Mouse (Mus musculus) cerebellum, adult 2 months (tissue): Measurements from ENCODE around the gene 9930022D16Rik.

Experiments
- CTCF ChIP-seq: fragments of 200-500 bp; IDR thresholded peaks from 2 replicates; pipeline ENCODE4 v1.5.1; 2011; ENCODE audit warnings: low read depth, mild to moderate bottlenecking, control low read depth, low read length, moderate library complexity, borderline replicate concordance; ENCODE audit not compliant: insufficient read depth
- POLR2A ChIP-seq: fragments of 200-500 bp; IDR thresholded peaks from 2 replicates; pipeline ENCODE4 v1.6.1; 2011; ENCODE audit warnings: low read length, control low read depth, borderline replicate concordance; ENCODE audit not compliant: insufficient read depth

GRCm38 (mm10) chr11:109395291-109395690 is 18.4 kb upstream of the 9930022D16Rik start:
- TF ChIP-seq POLR2A (no peak), CTCF (no peak)
